Mouse (Mus musculus): Measurements from ENCODE around the gene Cisd1.
A peak's percentile ranks its signal among the peaks of the same experiment; 100 is the strongest.

- TF ChIP-seq CTCF (IDR thresholded peaks at IDR 0.05; ENCODE audit: low read depth) (peak; percentile 24; the same call in 1 of the 2 replicates), EP300 (IDR thresholded peaks at IDR 0.05; ENCODE audit: low read depth) (no peak)
These were observed 2.2 kb upstream of the Cisd1 start for GRCm38 (mm10) chr10:71346722-71347508.

All from liver, embryonic 14.5 days (tissue).